Mouse (Mus musculus) liver, postnatal 0 days (tissue): ENCODE results near the gene Syde2. TPM values are rescaled to one million over a fixed set of nuclear protein-coding genes. Genes with fewer than 3 reads are reported as not detected.
"Not testable (repeated sequence)": the region's sequence is repeated elsewhere in the genome, so short reads cannot be mapped to it uniquely, and the experiment has no call there.

Source experiments
- ATAC-seq: fragments of 200-750 bp; cut with Nextera tagmentation; 2 replicates; pipeline ENCODE4 v1.8.0; 2017; ENCODE audit warnings: mild to moderate bottlenecking, moderate library complexity
- DNase-seq: peaks from one replicate; pipeline ENCODE4 v3.0.0-alpha.2; 2016
- H3K27ac ChIP-seq: fragments of 300-500 bp; sonication (generic); 2 replicates; pipeline ENCODE4 v1.5.1; 2014; ENCODE audit warnings: antibody characterized with exemption, moderate library complexity, mild to moderate bottlenecking, low read depth
- H3K27me3 ChIP-seq: fragments of 300-500 bp; sonication (generic); 2 replicates; pipeline ENCODE4 v1.6.1; 2014; ENCODE audit warnings: low read length, control low read depth, mixed read lengths; ENCODE audit not compliant: insufficient read depth
- H3K36me3 ChIP-seq: fragments of 300-500 bp; sonication (generic); replicated peaks from 2 replicates; pipeline ENCODE4 v1.6.1; 2014; ENCODE audit warnings: mild to moderate bottlenecking, control low read depth, low read length, moderate library complexity, mixed read lengths; ENCODE audit not compliant: insufficient read depth
- H3K4me1 ChIP-seq: fragments of 300-500 bp; sonication (generic); 2 replicates; pipeline ENCODE4 v1.6.1; 2014; ENCODE audit warnings: antibody characterized with exemption, mild to moderate bottlenecking, control low read depth; ENCODE audit not compliant: insufficient read depth
- H3K4me2 ChIP-seq: fragments of 300-500 bp; sonication (generic); 2 replicates; pipeline ENCODE4 v1.6.1; 2014; ENCODE audit warnings: low read depth, mild to moderate bottlenecking, low read length, moderate library complexity, mixed read lengths
- H3K4me3 ChIP-seq: fragments of 300-500 bp; sonication (generic); 2 replicates; pipeline ENCODE4 v1.5.1; 2014; ENCODE audit warnings: low read depth, low read length
- H3K9ac ChIP-seq: fragments of 300-500 bp; sonication (generic); replicated peaks from 2 replicates; pipeline ENCODE4 v1.6.1; 2014; ENCODE audit warnings: mild to moderate bottlenecking, moderate library complexity
- H3K9me3 ChIP-seq: fragments of 300-500 bp; sonication (generic); 2 replicates; pipeline ENCODE4 v1.6.1; 2016; ENCODE audit warnings: mild to moderate bottlenecking, control low read depth, low read length, mixed read lengths
- CTCF ChIP-seq: sonication (generic); IDR thresholded peaks from 2 replicates; pipeline ENCODE4 v1.5.1; 2016; ENCODE audit warnings: antibody characterized with exemption, low read depth
- EP300 ChIP-seq: IDR thresholded peaks from 2 replicates; pipeline ENCODE4 v1.6.1; 2016; ENCODE audit warnings: antibody characterized with exemption, low read depth, mild to moderate bottlenecking
- WGBS: fragments of 180-500 bp; shearing (Covaris S2); extraction: QIAGEN DNeasy Blood & Tissue Kit; methylation state at CpG from one replicate; pipeline ENCODE4 v1.1.7; 2014; ENCODE audit not compliant: insufficient replicate concordance; 5-methylcytosine and 5-hydroxymethylcytosine counted together
- polyA plus RNA-seq: library from polyadenylated mRNA; unstranded; fragments of >200 nt; fragmentation: Nextera tagmentation; extraction: Ambion mirVana; gene quantifications from 2 replicates; pipeline ENCODE4 v1.2.1, GENCODE M21; 2015

Syde2 gene
- polyA plus RNA-seq, 1 experiment from 2014 or later: 0.47 TPM

GRCm38 (mm10) chr3:145991130-145991529 lies 3.5 kb downstream of the Syde2 start:
- H3K27ac ChIP-seq: no peak overlapping the region
- WGBS: 81% methylated on average over 13 of the region's 13 CpGs
- DNase-seq (no peak), ATAC-seq (no peak)
- no peaks in the 10 kb centered on the region for H3K36me3 ChIP-seq
- H3K9ac ChIP-seq: no peak overlapping the region
- no peaks in the 10 kb centered on the region for H3K9me3 ChIP-seq
- H3K27me3 ChIP-seq: peaks cover 25% of the 10 kb centered on the region
- no peak for TF ChIP-seq EP300
- TF ChIP-seq CTCF: no peak
- H3K4me2 ChIP-seq: no peak overlapping the region
- H3K4me3 ChIP-seq: no peak overlapping the region
- peaks cover 10% of the 10 kb centered on the region for H3K4me1 ChIP-seq

GRCm38 (mm10) chr3:145991976-145992730 lies 4.5 kb downstream of the Syde2 start:
- DNase-seq (no peak), ATAC-seq (no peak)
- peak overlapping the region; percentile 40 for H3K4me2 ChIP-seq
- peak overlapping the region; percentile 57 for H3K27ac ChIP-seq
- 72% methylated on average over 10 of the region's 10 CpGs for WGBS
- no peaks in the 10 kb centered on the region for H3K36me3 ChIP-seq
- no peak overlapping the region for H3K9ac ChIP-seq
- H3K4me3 ChIP-seq: no peak overlapping the region
- H3K27me3 ChIP-seq: peaks cover 19% of the 10 kb centered on the region
- no peaks in the 10 kb centered on the region for H3K9me3 ChIP-seq
- TF ChIP-seq EP300 (no peak), CTCF (no peak)
- peaks cover 6% of the 10 kb centered on the region for H3K4me1 ChIP-seq

GRCm38 (mm10) chr3:145992796-145993195 lies 5.1 kb downstream of the Syde2 start:
- Histone ChIP-seq H3K4me2 (peak overlapping the region; percentile 40), H3K9me3 (no peaks in the 10 kb centered on the region), H3K27ac (peak overlapping the region; percentile 57), H3K36me3 (no peaks in the 10 kb centered on the region), H3K4me3 (no peak overlapping the region), H3K27me3 (peaks cover 12% of the 10 kb centered on the region), H3K4me1 (peaks cover 6% of the 10 kb centered on the region), H3K9ac (no peak overlapping the region)
- ATAC-seq (no peak), DNase-seq (no peak)
- no peak for TF ChIP-seq CTCF
- TF ChIP-seq EP300: no peak
- WGBS: 57% methylated on average over 10 of the region's 10 CpGs

- no peak overlapping the region for H3K4me3 ChIP-seq
- no peak overlapping the region for H3K27ac ChIP-seq
- no peaks in the 10 kb centered on the region; the same call in 1 of the 2 replicates for H3K36me3 ChIP-seq
- DNase-seq: no peak
- peaks cover 6% of the 10 kb centered on the region for H3K4me1 ChIP-seq
- no peak overlapping the region for H3K4me2 ChIP-seq
- H3K9ac ChIP-seq: no peak overlapping the region
- no peak for ATAC-seq
- WGBS: 56% methylated on average over 14 of the region's 14 CpGs
- H3K9me3 ChIP-seq: no peaks in the 10 kb centered on the region
- TF ChIP-seq EP300 (no peak), CTCF (no peak)
- H3K27me3 ChIP-seq: peaks cover 4% of the 10 kb centered on the region
Observed at GRCm38 (mm10) chr3:145993481-145994201, 6.0 kb downstream of the Syde2 start.

GRCm38 (mm10) chr3:145995489-145995888 lies 7.8 kb downstream of the Syde2 start:
- Histone ChIP-seq H3K27me3 (no peaks in the 10 kb centered on the region), H3K4me2 (no peak overlapping the region), H3K4me3 (no peak overlapping the region), H3K27ac (no peak overlapping the region), H3K36me3 (no peaks in the 10 kb centered on the region; the same call in 1 of the 2 replicates), H3K9ac (no peak overlapping the region), H3K4me1 (peaks cover 6% of the 10 kb centered on the region; the same call in 1 of the 2 replicates), H3K9me3 (no peaks in the 10 kb centered on the region)
- ATAC-seq (peak; percentile 40; the same call in 1 of the 2 replicates), DNase-seq (no peak)
- 76% methylated on average over 5 of the region's 5 CpGs for WGBS
- TF ChIP-seq EP300: no peak
- no peak for TF ChIP-seq CTCF

- DNase-seq, H3K4me3 ChIP-seq, H3K9ac ChIP-seq, H3K27ac ChIP-seq, H3K4me2 ChIP-seq, H3K9me3 ChIP-seq, H3K4me1 ChIP-seq, ATAC-seq, H3K36me3 ChIP-seq, H3K27me3 ChIP-seq: not testable (repeated sequence)
- WGBS: 70% methylated on average over 4 of the region's 5 CpGs
Observed at GRCm38 (mm10) chr3:145996539-145996938, 8.9 kb downstream of the Syde2 start.
